Mouse (Mus musculus) hindbrain, embryonic 16.5 days (tissue): ENCODE results near the gene Degs1. TPM values are rescaled to one million over a fixed set of nuclear protein-coding genes. Genes with fewer than 3 reads are reported as not detected.

ENCODE experiments used
- ATAC-seq: fragments of 200-750 bp; cut with Nextera tagmentation; 2 replicates; pipeline ENCODE4 v1.8.0; 2017; ENCODE audit warnings: moderate TSS enrichment, moderate library complexity
- H3K27ac ChIP-seq: fragments of 300-500 bp; sonication (generic); 2 replicates; pipeline ENCODE4 v1.5.1; 2014; ENCODE audit warnings: low read depth, mild to moderate bottlenecking, control low read depth, low read length, moderate library complexity
- H3K27me3 ChIP-seq: fragments of 300-500 bp; sonication (generic); replicated peaks from 2 replicates; pipeline ENCODE4 v1.6.1; 2014; ENCODE audit warnings: low read length; ENCODE audit not compliant: control insufficient read depth, insufficient read depth
- H3K36me3 ChIP-seq: fragments of 300-500 bp; sonication (generic); 2 replicates; pipeline ENCODE4 v1.6.1; 2014; ENCODE audit warnings: mild to moderate bottlenecking, low read length, moderate library complexity, mixed read lengths; ENCODE audit not compliant: control insufficient read depth, insufficient read depth
- H3K4me1 ChIP-seq: fragments of 300-500 bp; sonication (generic); 2 replicates; pipeline ENCODE4 v1.6.1; 2014; ENCODE audit warnings: low read depth, low read length; ENCODE audit not compliant: control insufficient read depth, insufficient read depth
- H3K4me2 ChIP-seq: fragments of 300-500 bp; sonication (generic); 2 replicates; pipeline ENCODE4 v1.6.1; 2014; ENCODE audit warnings: mild to moderate bottlenecking, low read length, control low read depth, moderate library complexity
- H3K4me3 ChIP-seq: fragments of 300-500 bp; sonication (generic); 2 replicates; pipeline ENCODE4 v1.5.1; 2014; ENCODE audit warnings: mild to moderate bottlenecking, low read length, control low read depth, moderate library complexity
- H3K9ac ChIP-seq: fragments of 300-500 bp; sonication (generic); 2 replicates; pipeline ENCODE4 v1.6.1; 2014; ENCODE audit warnings: low read depth, mild to moderate bottlenecking, control low read depth, low read length, moderate library complexity
- H3K9me3 ChIP-seq: fragments of 300-500 bp; sonication (generic); 2 replicates; pipeline ENCODE4 v1.6.1; 2014; ENCODE audit warnings: mild to moderate bottlenecking, low read length, moderate library complexity; ENCODE audit not compliant: control insufficient read depth
- WGBS: fragments of 180-500 bp; shearing (Covaris S2); extraction: QIAGEN DNeasy Blood & Tissue Kit; methylation state at CpG from one replicate; pipeline ENCODE4 v1.1.7; 2014; 5-methylcytosine and 5-hydroxymethylcytosine counted together
- polyA plus RNA-seq: library from polyadenylated mRNA; unstranded; fragments of >200 nt; fragmentation: Nextera tagmentation; extraction: Ambion mirVana; gene quantifications from 2 replicates; pipeline ENCODE4 v1.2.1, GENCODE M21; 2015

The Degs1 gene
- polyA plus RNA-seq: 102 and 116 TPM in 2 replicates

- ATAC-seq: peak; percentile 92
- Histone ChIP-seq H3K4me2 (peak within 1 kb of the TSS; percentile 87), H3K4me1 (peaks cover 19% of the 10 kb centered on the region), H3K9me3 (no peaks in the 10 kb centered on the region), H3K9ac (peak within 1 kb of the TSS; percentile 97), H3K4me3 (peak within 1 kb of the TSS; percentile 93), H3K27me3 (no peaks in the 10 kb centered on the region), H3K36me3 (peaks cover 13% of the 10 kb centered on the region), H3K27ac (peak within 1 kb of the TSS; percentile 92)
- WGBS: under 1% methylated on average over 82 of the region's 94 CpGs
Measured at GRCm38 (mm10) chr1:182282091-182283075, at the start of gene Degs1. Gene Degs1 (minus strand): TSS chr1:182282804.

GRCm38 (mm10) chr1:182325919-182326318 lies 43.3 kb upstream of the Degs1 start:
- Histone ChIP-seq H3K4me1 (no peaks in the 10 kb centered on the region), H3K27me3 (no peaks in the 10 kb centered on the region), H3K9ac (no peak overlapping the region), H3K36me3 (peaks cover 31% of the 10 kb centered on the region), H3K4me2 (no peak overlapping the region), H3K27ac (no peak overlapping the region), H3K4me3 (no peak overlapping the region), H3K9me3 (no peaks in the 10 kb centered on the region)
- no peak for ATAC-seq
- WGBS: 97% methylated on average over 1 of the region's 1 CpGs

GRCm38 (mm10) chr1:182324552-182324951 lies 41.9 kb upstream of the Degs1 start:
- Histone ChIP-seq H3K4me1 (no peaks in the 10 kb centered on the region), H3K27ac (no peak overlapping the region), H3K9me3 (no peaks in the 10 kb centered on the region), H3K4me3 (no peak overlapping the region), H3K4me2 (no peak overlapping the region), H3K9ac (no peak overlapping the region), H3K27me3 (no peaks in the 10 kb centered on the region), H3K36me3 (peaks cover 34% of the 10 kb centered on the region)
- 96% methylated on average over 7 of the region's 7 CpGs for WGBS
- no peak for ATAC-seq

GRCm38 (mm10) chr1:182323139-182323538 lies 40.5 kb upstream of the Degs1 start:
- Histone ChIP-seq H3K27me3 (no peaks in the 10 kb centered on the region), H3K4me2 (no peak overlapping the region), H3K4me1 (no peaks in the 10 kb centered on the region), H3K9me3 (no peaks in the 10 kb centered on the region), H3K27ac (no peak overlapping the region), H3K36me3 (peaks cover 30% of the 10 kb centered on the region), H3K4me3 (no peak overlapping the region), H3K9ac (no peak overlapping the region)
- no peak for ATAC-seq
- 93% methylated on average over 3 of the region's 3 CpGs for WGBS

GRCm38 (mm10) chr1:182314201-182314600 lies 31.6 kb upstream of the Degs1 start:
- Histone ChIP-seq H3K27ac (no peak overlapping the region), H3K4me1 (no peaks in the 10 kb centered on the region), H3K4me2 (no peak overlapping the region), H3K9me3 (peaks cover 2% of the 10 kb centered on the region; the same call in 1 of the 2 replicates), H3K9ac (no peak overlapping the region), H3K36me3 (peaks cover 16% of the 10 kb centered on the region), H3K4me3 (no peak overlapping the region), H3K27me3 (no peaks in the 10 kb centered on the region)
- ATAC-seq: no peak
- 97% methylated on average over 5 of the region's 5 CpGs for WGBS

- H3K9ac ChIP-seq: no peak overlapping the region
- H3K36me3 ChIP-seq: peaks cover 16% of the 10 kb centered on the region
- no peak for ATAC-seq
- no peaks in the 10 kb centered on the region for H3K27me3 ChIP-seq
- no peak overlapping the region for H3K4me3 ChIP-seq
- WGBS: 93% methylated on average over 8 of the region's 8 CpGs
- no peak overlapping the region for H3K27ac ChIP-seq
- H3K9me3 ChIP-seq: peaks cover 2% of the 10 kb centered on the region; the same call in 1 of the 2 replicates
- H3K4me1 ChIP-seq: no peaks in the 10 kb centered on the region
- H3K4me2 ChIP-seq: no peak overlapping the region
Measured at GRCm38 (mm10) chr1:182313181-182313580, 30.6 kb upstream of the Degs1 start.

- peaks cover 2% of the 10 kb centered on the region; the same call in 1 of the 2 replicates for H3K9me3 ChIP-seq
- no peak for ATAC-seq
- WGBS: over 99% methylated on average over 5 of the region's 5 CpGs
Measured at GRCm38 (mm10) chr1:182311376-182311775, 28.8 kb upstream of the Degs1 start.

GRCm38 (mm10) chr1:182310316-182310715 lies 27.7 kb upstream of the Degs1 start:
- H3K36me3 ChIP-seq: peaks cover 3% of the 10 kb centered on the region
- 86% methylated on average over 2 of the region's 2 CpGs for WGBS
- peaks cover 2% of the 10 kb centered on the region; the same call in 1 of the 2 replicates for H3K9me3 ChIP-seq
- no peak overlapping the region for H3K4me3 ChIP-seq
- no peak overlapping the region for H3K27ac ChIP-seq
- H3K4me1 ChIP-seq: no peaks in the 10 kb centered on the region
- no peak for ATAC-seq
- H3K27me3 ChIP-seq: no peaks in the 10 kb centered on the region
- no peak overlapping the region for H3K9ac ChIP-seq
- H3K4me2 ChIP-seq: no peak overlapping the region

More at GRCm38 (mm10) chr1:182311376-182311775, 28.8 kb upstream of the Degs1 start:
- peaks cover 3% of the 10 kb centered on the region for H3K36me3 ChIP-seq
- no peak overlapping the region for H3K9ac ChIP-seq
- H3K4me2 ChIP-seq: no peak overlapping the region
- no peak overlapping the region for H3K4me3 ChIP-seq
- H3K4me1 ChIP-seq: no peaks in the 10 kb centered on the region
- H3K27ac ChIP-seq: no peak overlapping the region
- no peaks in the 10 kb centered on the region for H3K27me3 ChIP-seq

GRCm38 (mm10) chr1:182309403-182309802 lies 26.8 kb upstream of the Degs1 start:
- Histone ChIP-seq H3K9me3 (peaks cover 2% of the 10 kb centered on the region; the same call in 1 of the 2 replicates), H3K9ac (no peak overlapping the region), H3K27me3 (no peaks in the 10 kb centered on the region), H3K27ac (no peak overlapping the region), H3K36me3 (peaks cover 3% of the 10 kb centered on the region), H3K4me2 (no peak overlapping the region), H3K4me3 (no peak overlapping the region), H3K4me1 (no peaks in the 10 kb centered on the region)
- 73% methylated on average over 5 of the region's 5 CpGs for WGBS
- ATAC-seq: no peak
